Mouse (Mus musculus) cerebellum, adult 2 months (tissue): ENCODE results near the gene Prickle3.

Source experiments
- CTCF ChIP-seq: fragments of 200-500 bp; IDR thresholded peaks from 2 replicates; pipeline ENCODE4 v1.5.1; 2011; ENCODE audit warnings: low read depth, mild to moderate bottlenecking, control low read depth, low read length, moderate library complexity, borderline replicate concordance; ENCODE audit not compliant: insufficient read depth
- POLR2A ChIP-seq: fragments of 200-500 bp; IDR thresholded peaks from 2 replicates; pipeline ENCODE4 v1.6.1; 2011; ENCODE audit warnings: low read length, control low read depth, borderline replicate concordance; ENCODE audit not compliant: insufficient read depth

GRCm38 (mm10) chrX:7639536-7640325, 17.3 kb upstream of the Prickle3 start:
- TF ChIP-seq CTCF (no peak), POLR2A (no peak)
